Mouse (Mus musculus) MEL (cell line): ENCODE measurements at regions not wholly inside any gene's neighbourhood (a gene's known extent, or its start where the extent isn't known, plus 50 kb on each side); places are given as distances from the start of the nearest gene placed in this dataset.

Experiments
- DNase-seq: peaks from one replicate; pipeline ENCODE4 v3.0.0; 2011; ENCODE audit warnings: low read depth, low spot score
- H3K27ac ChIP-seq: 2 replicates; pipeline ENCODE4 v1.5.1; 2012; ENCODE audit warnings: low read depth, mild to moderate bottlenecking, control low read depth, low read length, moderate library complexity; ENCODE audit not compliant: control insufficient read depth
- H3K27me3 ChIP-seq, 2 experiments: fragments of 150-350 bp in 1 of 2; sonication (generic) in 1 of 2; 2 replicates each; pipeline ENCODE4 v1.6.1; 2012; ENCODE audit warnings: low read length in 2 of 2, mild to moderate bottlenecking in 2 of 2, improper control_type of control experiment in 1 of 2, moderate library complexity in 1 of 2; ENCODE audit not compliant: insufficient read depth in 2 of 2, control insufficient read depth in 1 of 2
- H3K36me3 ChIP-seq, 2 experiments: 2 replicates each; pipeline ENCODE4 v1.6.1; 2012 to 2014; ENCODE audit warnings: low read length in 2 of 2, improper control_type of control experiment in 1 of 2, inconsistent platforms in 1 of 2, mild to moderate bottlenecking in 1 of 2; ENCODE audit not compliant: insufficient read depth in 2 of 2, control insufficient read depth in 1 of 2
- H3K4me1 ChIP-seq, 2 experiments: fragments of 150-350 bp in 1 of 2; sonication (generic) in 1 of 2; 2 replicates each; pipeline ENCODE4 v1.6.1; 2012; ENCODE audit warnings: low read length in 2 of 2, improper control_type of control experiment in 1 of 2, mild to moderate bottlenecking in 1 of 2; ENCODE audit not compliant: insufficient read depth in 2 of 2, control insufficient read depth in 1 of 2
- H3K4me3 ChIP-seq, 2 experiments: fragments of 150-350 bp in 1 of 2; sonication (generic) in 1 of 2; 2 replicates each; pipeline ENCODE4 v1.5.1; 2012; ENCODE audit warnings: low read depth in 2 of 2, low read length in 2 of 2, mild to moderate bottlenecking in 2 of 2, moderate library complexity in 2 of 2, control low read depth in 1 of 2, improper control_type of control experiment in 1 of 2; ENCODE audit not compliant: control insufficient read depth in 1 of 2, insufficient read depth in 1 of 2
- H3K79me2 ChIP-seq: 2 replicates; pipeline ENCODE4 v1.6.1; 2012; ENCODE audit warnings: mild to moderate bottlenecking, low read length, moderate library complexity; ENCODE audit not compliant: control insufficient read depth, poor library complexity, insufficient read depth
- H3K9ac ChIP-seq: 2 replicates; pipeline ENCODE4 v1.6.1; 2012; ENCODE audit warnings: low read depth, mild to moderate bottlenecking, control low read depth, low read length, moderate library complexity; ENCODE audit not compliant: control insufficient read depth, poor library complexity, severe bottlenecking
- H3K9me3 ChIP-seq: fragments of 150-350 bp; sonication (generic); replicated peaks from 2 replicates; pipeline ENCODE4 v1.6.1; 2012; ENCODE audit warnings: mild to moderate bottlenecking, low read length, improper control_type of control experiment, moderate library complexity; ENCODE audit not compliant: insufficient read depth
- BHLHE40 ChIP-seq: IDR thresholded peaks from 2 replicates; pipeline ENCODE4 v1.6.1; 2012; ENCODE audit warnings: low read depth, mild to moderate bottlenecking, inconsistent platforms, low read length, improper control_type of control experiment, borderline replicate concordance
- CHD1 ChIP-seq: IDR thresholded peaks from 2 replicates; pipeline ENCODE4 v1.6.1; 2012; ENCODE audit warnings: low read depth, mild to moderate bottlenecking, inconsistent platforms, low read length, improper control_type of control experiment
- E2F4 ChIP-seq: IDR thresholded peaks from 2 replicates; pipeline ENCODE4 v1.6.1; 2011; ENCODE audit warnings: low read depth, low read length, improper control_type of control experiment, borderline replicate concordance
- GABPA ChIP-seq: IDR thresholded peaks from 2 replicates; pipeline ENCODE4 v1.6.1; 2012; ENCODE audit warnings: low read depth, mild to moderate bottlenecking, inconsistent platforms, low read length, improper control_type of control experiment, moderate library complexity
- GATA1 ChIP-seq: IDR thresholded peaks from 2 replicates; pipeline ENCODE4 v1.6.1; 2011; ENCODE audit warnings: low read depth, low read length, improper control_type of control experiment
- HCFC1 ChIP-seq: IDR thresholded peaks from 2 replicates; pipeline ENCODE4 v1.6.1; 2012; ENCODE audit warnings: low read depth, mild to moderate bottlenecking, inconsistent platforms, low read length, improper control_type of control experiment, moderate library complexity
- JUND ChIP-seq: IDR thresholded peaks from 2 replicates; pipeline ENCODE4 v1.6.1; 2011; ENCODE audit warnings: low read depth, mild to moderate bottlenecking, improper control_type of control experiment, low read length
- MAFK ChIP-seq: IDR thresholded peaks from 2 replicates; pipeline ENCODE4 v1.6.1; 2011; ENCODE audit warnings: low read depth, mild to moderate bottlenecking, low read length, improper control_type of control experiment, borderline replicate concordance
- MAX ChIP-seq: IDR thresholded peaks from 2 replicates; pipeline ENCODE4 v1.6.1; 2011; ENCODE audit warnings: low read length, improper control_type of control experiment
- MEF2A ChIP-seq: IDR thresholded peaks from 2 replicates; pipeline ENCODE4 v1.6.1; 2014; ENCODE audit warnings: low read depth, mild to moderate bottlenecking, inconsistent platforms, low read length, improper control_type of control experiment; ENCODE audit not compliant: poor library complexity, insufficient replicate concordance, severe bottlenecking; ENCODE audit errors: extremely low read depth
- NELFE ChIP-seq: IDR thresholded peaks from 2 replicates; pipeline ENCODE4 v1.6.1; 2011; ENCODE audit warnings: low read depth, low read length, improper control_type of control experiment
- POLR2A ChIP-seq, 2 experiments: IDR thresholded peaks; 2 replicates each; pipeline ENCODE4 v1.6.1; 2011 to 2012; ENCODE audit warnings: low read length in 2 of 2, mild to moderate bottlenecking in 2 of 2, control low read depth in 1 of 2, improper control_type of control experiment in 1 of 2, low read depth in 1 of 2, moderate library complexity in 1 of 2; ENCODE audit not compliant: control insufficient read depth in 1 of 2, insufficient read depth in 1 of 2, poor library complexity in 1 of 2
- POLR2AphosphoS5 ChIP-seq: IDR thresholded peaks from 2 replicates; pipeline ENCODE4 v1.6.1; 2012; ENCODE audit warnings: low read depth, borderline replicate concordance, mild to moderate bottlenecking, inconsistent platforms, low read length, moderate library complexity, mixed read lengths
- RAD21 ChIP-seq: IDR thresholded peaks from 2 replicates; pipeline ENCODE4 v1.6.1; 2011; ENCODE audit warnings: mild to moderate bottlenecking, low read depth, low read length, improper control_type of control experiment
- RCOR1 ChIP-seq: IDR thresholded peaks from 2 replicates; pipeline ENCODE4 v1.6.1; 2012; ENCODE audit warnings: low read depth, mild to moderate bottlenecking, inconsistent platforms, low read length, improper control_type of control experiment
- SIN3A ChIP-seq: IDR thresholded peaks from 2 replicates; pipeline ENCODE4 v1.6.1; 2012; ENCODE audit warnings: low read length, improper control_type of control experiment, inconsistent platforms
- SMC3 ChIP-seq: IDR thresholded peaks from 2 replicates; pipeline ENCODE4 v1.6.1; 2011; ENCODE audit warnings: low read depth, low read length, improper control_type of control experiment
- TAL1 ChIP-seq: IDR thresholded peaks from 2 replicates; pipeline ENCODE4 v1.6.1; 2012; ENCODE audit warnings: mild to moderate bottlenecking, inconsistent platforms, low read length, moderate library complexity, mixed read lengths
- TBP ChIP-seq: IDR thresholded peaks from 2 replicates; pipeline ENCODE4 v1.8.0; 2011; ENCODE audit warnings: low read depth, low read length, improper control_type of control experiment
- TCF12 ChIP-seq: IDR thresholded peaks from 2 replicates; pipeline ENCODE4 v1.6.1; 2014; ENCODE audit warnings: low read depth, mild to moderate bottlenecking, inconsistent platforms, low read length, improper control_type of control experiment, moderate library complexity
- UBTF ChIP-seq: IDR thresholded peaks from 2 replicates; pipeline ENCODE4 v1.6.1; 2012; ENCODE audit warnings: low read depth, mild to moderate bottlenecking, inconsistent platforms, low read length, improper control_type of control experiment, moderate library complexity, borderline replicate concordance; ENCODE audit not compliant: insufficient read depth
- USF1 ChIP-seq: IDR thresholded peaks from 2 replicates; pipeline ENCODE4 v1.6.1; 2014; ENCODE audit warnings: low read depth, mild to moderate bottlenecking, inconsistent platforms, low read length, improper control_type of control experiment, moderate library complexity
- ZC3H11A ChIP-seq: IDR thresholded peaks from 2 replicates; pipeline ENCODE4 v1.6.1; 2012; ENCODE audit warnings: low read depth, mild to moderate bottlenecking, inconsistent platforms, low read length, improper control_type of control experiment
- ZMIZ1 ChIP-seq: IDR thresholded peaks from 2 replicates; pipeline ENCODE4 v1.6.1; 2012; ENCODE audit warnings: low read depth, mild to moderate bottlenecking, inconsistent platforms, low read length, improper control_type of control experiment, moderate library complexity
- ZNF384 ChIP-seq: IDR thresholded peaks from 2 replicates; pipeline ENCODE4 v1.6.1; 2012; ENCODE audit warnings: low read depth, mild to moderate bottlenecking, inconsistent platforms, low read length, improper control_type of control experiment

- no peak for DNase-seq
- no peak overlapping the region for H3K4me3 ChIP-seq
- TF ChIP-seq JUND: no peak
- no peak for TF ChIP-seq ZC3H11A
- no peak for TF ChIP-seq TBP
- no peak for TF ChIP-seq ZNF384
- TF ChIP-seq RCOR1: no peak
- no peak for TF ChIP-seq TCF12
- no peak for TF ChIP-seq BHLHE40
- no peak for TF ChIP-seq GABPA
- TF ChIP-seq CHD1: no peak
- TF ChIP-seq MAX: no peak
- H3K4me1 ChIP-seq: no peaks in the 10 kb centered on the region
- H3K27me3 ChIP-seq: no peaks in the 10 kb centered on the region
- H3K79me2 ChIP-seq: no peaks in the 10 kb centered on the region
- H3K27ac ChIP-seq: no peak overlapping the region
- H3K9me3 ChIP-seq: no peaks in the 10 kb centered on the region
- no peak overlapping the region for H3K9ac ChIP-seq
- H3K36me3 ChIP-seq: no peaks in the 10 kb centered on the region
Measured at GRCm38 (mm10) chr3:126210226-126210625, 153.3 kb upstream of the Arsj start.

GRCm38 (mm10) chr3:126227575-126227974 is 135.9 kb upstream of the Arsj start:
- no peak overlapping the region for H3K9ac ChIP-seq
- H3K9me3 ChIP-seq: no peaks in the 10 kb centered on the region
- H3K4me3 ChIP-seq: no peak overlapping the region
- no peak overlapping the region for H3K27ac ChIP-seq
- TF ChIP-seq HCFC1 (no peak), JUND (no peak), MEF2A (no peak), POLR2A (IDR thresholded peaks at IDR 0.05; ENCODE audit: control insufficient read depth in 1 of 2, insufficient read depth in 1 of 2, low read depth in 1 of 2, low read length in 2 of 2, poor library complexity in 1 of 2) (no peak), NELFE (no peak), ZMIZ1 (no peak), MAFK (no peak), RCOR1 (no peak), RAD21 (no peak), TAL1 (no peak), BHLHE40 (no peak), MAX (no peak), GATA1 (no peak), POLR2AphosphoS5 (no peak), UBTF (no peak), SIN3A (no peak), ZNF384 (no peak), SMC3 (no peak), E2F4 (no peak), USF1 (no peak)
- no peaks in the 10 kb centered on the region for H3K4me1 ChIP-seq
- DNase-seq: no peak
- H3K79me2 ChIP-seq: no peaks in the 10 kb centered on the region
- no peaks in the 10 kb centered on the region for H3K36me3 ChIP-seq
- no peaks in the 10 kb centered on the region for H3K27me3 ChIP-seq
